Mouse (Mus musculus): ENCODE measurements around the gene St3gal3.

St3gal3 gene

GRCm38 (mm10) chr4:117895339-117895738, 239.4 kb downstream of the St3gal3 start:
- no peak for DNase-seq (ENCODE audit: low read depth)

- no peak for DNase-seq (ENCODE audit: low read depth)
Observed at GRCm38 (mm10) chr4:117894601-117895000, 240.1 kb downstream of the St3gal3 start.

GRCm38 (mm10) chr4:117893376-117893775, 241.3 kb downstream of the St3gal3 start:
- peak; percentile 82 for DNase-seq (ENCODE audit: low read depth)

- peak; percentile 91 for DNase-seq (ENCODE audit: low read depth)
Observed at GRCm38 (mm10) chr4:117891738-117892161, 243.0 kb downstream of the St3gal3 start, which contains the start of gene Dph2. TSS of gene Dph2 (minus strand) at chr4:117892032.

- no peak for DNase-seq (ENCODE audit: low read depth)
Observed at GRCm38 (mm10) chr4:117890750-117891149, 244.0 kb downstream of the St3gal3 start.

GRCm38 (mm10) chr4:117890031-117890430, 244.7 kb downstream of the St3gal3 start:
- DNase-seq (ENCODE audit: low read depth), result no peak

- DNase-seq (ENCODE audit: low read depth), result no peak
Observed at GRCm38 (mm10) chr4:117889471-117889870, 245.2 kb downstream of the St3gal3 start.

GRCm38 (mm10) chr4:117887920-117888319, 246.8 kb downstream of the St3gal3 start:
- DNase-seq (ENCODE audit: low read depth), result no peak

- peak; percentile 97 for DNase-seq (ENCODE audit: low read depth)
Observed at GRCm38 (mm10) chr4:117887133-117887532, 247.6 kb downstream of the St3gal3 start, which contains the start of gene Atp6v0b. TSS of gene Atp6v0b (minus strand) at chr4:117887333.

- DNase-seq (ENCODE audit: low read depth), result peak; percentile 50
Observed at GRCm38 (mm10) chr4:117886644-117887043, 248.1 kb downstream of the St3gal3 start.

GRCm38 (mm10) chr4:117885994-117886393, 248.7 kb downstream of the St3gal3 start:
- no peak for DNase-seq (ENCODE audit: low read depth)

GRCm38 (mm10) chr4:117885093-117885492, 249.6 kb downstream of the St3gal3 start:
- no peak for DNase-seq (ENCODE audit: low read depth)

GRCm38 (mm10) chr4:117884146-117884545, 250.6 kb downstream of the St3gal3 start:
- peak; percentile 24 for DNase-seq (ENCODE audit: low read depth)

GRCm38 (mm10) chr4:117882701-117883691, 251.7 kb downstream of the St3gal3 start, which contains the start of gene B4galt2:
TSS of gene B4galt2 (minus strand) at chr4:117883487.
- DNase-seq (ENCODE audit: low read depth), result peak; percentile 85

All from NIH3T3 (cell line).